Mouse (Mus musculus) olfactory bulb, adult 2 months (tissue): ENCODE measurements around the gene Ddx28. TPM values are rescaled to one million over a fixed set of nuclear protein-coding genes. Genes with fewer than 3 reads are reported as not detected.

Experiments
- H3K27ac ChIP-seq: fragments of 200-500 bp; 2 replicates; pipeline ENCODE4 v1.5.1; 2012; ENCODE audit warnings: low read depth, low read length; ENCODE audit not compliant: insufficient read depth
- H3K4me1 ChIP-seq: fragments of 200-500 bp; 2 replicates; pipeline ENCODE4 v1.6.1; 2012; ENCODE audit warnings: low read length; ENCODE audit not compliant: control insufficient read depth, insufficient read depth
- H3K4me3 ChIP-seq: fragments of 200-500 bp; 2 replicates; pipeline ENCODE4 v1.5.1; 2012; ENCODE audit warnings: mild to moderate bottlenecking, low read depth, low read length, moderate library complexity; ENCODE audit not compliant: insufficient read depth
- CTCF ChIP-seq: fragments of 200-500 bp; IDR thresholded peaks from 2 replicates; pipeline ENCODE4 v1.5.1; 2012; ENCODE audit warnings: low read depth, mild to moderate bottlenecking, low read length, moderate library complexity; ENCODE audit not compliant: insufficient read depth
- POLR2A ChIP-seq: fragments of 200-500 bp; IDR thresholded peaks from 2 replicates; pipeline ENCODE4 v1.6.1; 2012; ENCODE audit warnings: mild to moderate bottlenecking, low read depth, low read length, moderate library complexity; ENCODE audit not compliant: insufficient read depth
- WGBS: fragments of 180-500 bp; shearing (Covaris S2); methylation state at CpG from one replicate; pipeline ENCODE4 v1.1.7; 2018; 5-methylcytosine and 5-hydroxymethylcytosine counted together
- polyA plus RNA-seq: library from polyadenylated mRNA; stranded (reverse); fragments of >200 nt; gene quantifications from 2 replicates; pipeline ENCODE4 v1.2.4, GENCODE M21; 2012; ENCODE audit warnings: low replicate concordance; ENCODE audit not compliant: missing spikeins, insufficient read depth, insufficient read length

The Ddx28 gene
- polyA plus RNA-seq, 1 experiment, result not detected

DNA sequence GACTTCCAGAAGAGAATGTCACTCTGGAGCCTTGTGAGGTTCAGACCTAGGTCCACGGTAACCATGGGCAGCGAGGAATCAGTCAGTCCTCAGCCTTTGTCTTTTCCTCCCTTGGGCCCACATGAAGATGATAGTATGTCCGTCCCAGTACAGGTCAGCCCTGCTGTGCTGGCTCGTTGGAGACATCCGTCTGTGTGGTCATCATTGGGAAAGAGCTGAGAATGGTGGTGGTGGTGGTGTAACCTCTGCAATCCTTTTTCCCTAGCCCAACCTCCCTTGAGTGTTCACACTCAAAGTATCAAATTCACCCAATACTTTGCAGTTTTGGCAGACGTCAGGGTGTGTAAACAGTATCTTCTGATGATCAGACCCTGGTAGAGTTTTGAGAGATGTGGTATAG is 38.2 kb upstream of the Ddx28 start:
- Histone ChIP-seq H3K27ac (no peak overlapping the region), H3K4me1 (no peaks in the 10 kb centered on the region), H3K4me3 (no peak overlapping the region)
- 91% methylated on average over 6 of the region's 6 CpGs for WGBS
- TF ChIP-seq CTCF (no peak), POLR2A (no peak)

DNA sequence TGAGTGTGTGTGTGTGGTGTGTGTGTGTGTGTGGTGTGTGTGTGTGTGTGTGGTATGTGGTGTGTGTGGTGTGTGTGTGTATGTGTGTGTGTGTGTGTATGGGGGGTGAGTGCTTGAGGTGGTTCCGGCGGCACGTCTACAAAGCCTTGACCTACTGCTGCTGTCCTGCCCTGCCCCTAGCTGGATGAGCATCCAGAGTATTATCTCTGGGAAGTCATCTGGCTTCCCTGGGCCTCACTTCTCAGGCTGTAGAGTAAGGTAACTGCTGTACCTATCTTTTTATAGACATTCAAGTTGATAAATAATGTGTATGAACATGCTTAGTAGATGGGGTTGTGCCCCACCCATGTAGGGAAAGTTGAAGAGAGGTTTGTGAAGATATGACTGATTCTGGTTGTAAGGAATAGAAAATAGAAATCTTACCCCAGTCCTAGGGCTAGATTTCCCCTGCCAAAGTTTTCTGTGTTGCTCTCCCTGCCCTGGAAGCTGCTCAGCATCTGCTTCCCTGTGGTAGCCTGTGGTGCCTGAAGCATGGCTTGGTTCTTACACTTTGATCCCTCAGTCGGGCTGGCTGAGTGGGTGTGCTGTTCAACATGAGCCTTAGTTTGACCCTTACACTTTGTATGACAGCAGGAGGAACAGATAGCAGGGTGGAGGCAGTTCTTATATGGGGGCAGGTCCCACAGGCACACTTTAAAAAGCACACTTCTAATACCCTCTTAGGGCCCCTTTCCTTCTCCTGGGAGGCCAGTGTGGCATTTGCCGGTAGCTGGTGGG is 36.4 kb upstream of the Ddx28 start:
- TF ChIP-seq POLR2A, result no peak
- TF ChIP-seq CTCF, result no peak
- WGBS, result 89% methylated on average over 5 of the region's 5 CpGs
- Histone ChIP-seq H3K27ac (no peak overlapping the region), H3K4me3 (no peak overlapping the region), H3K4me1 (no peaks in the 10 kb centered on the region)

DNA sequence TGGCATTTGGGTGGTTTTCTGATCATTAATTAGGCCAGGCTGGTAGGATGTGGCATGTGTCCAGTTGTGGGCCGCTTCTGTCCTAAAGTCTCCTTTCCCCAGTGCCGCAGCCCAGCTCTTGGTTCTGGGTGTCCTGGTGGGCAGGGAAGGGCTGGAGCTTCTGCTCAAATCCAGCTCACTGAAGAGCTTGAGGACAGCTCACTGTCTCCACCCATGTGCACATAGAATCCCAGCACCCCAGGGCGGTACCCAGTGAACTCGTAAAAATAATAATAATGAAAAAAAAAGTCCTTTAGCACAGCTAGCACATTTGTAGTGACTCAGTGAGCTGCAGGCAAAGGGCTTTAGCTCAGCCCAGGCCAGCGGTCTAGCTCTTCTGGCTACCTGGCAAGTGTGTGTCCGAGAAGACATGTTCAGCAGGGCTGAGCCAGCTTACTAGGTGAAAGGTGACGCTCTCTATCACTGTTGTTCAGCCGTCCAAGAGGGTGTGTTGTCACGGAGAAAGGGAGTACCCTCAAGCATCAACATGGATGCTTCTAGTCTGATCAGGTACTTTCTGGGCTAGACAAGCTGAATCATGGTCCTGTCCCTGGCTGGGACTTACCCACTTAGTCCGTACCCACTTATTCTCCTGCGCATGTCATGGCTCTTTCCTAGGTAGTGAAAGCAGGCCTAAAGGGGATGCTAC is 35.3 kb upstream of the Ddx28 start:
- TF ChIP-seq POLR2A (no peak), CTCF (no peak)
- Histone ChIP-seq H3K27ac (no peak overlapping the region), H3K4me3 (no peak overlapping the region), H3K4me1 (no peaks in the 10 kb centered on the region)
- WGBS, result 91% methylated on average over 11 of the region's 11 CpGs

DNA sequence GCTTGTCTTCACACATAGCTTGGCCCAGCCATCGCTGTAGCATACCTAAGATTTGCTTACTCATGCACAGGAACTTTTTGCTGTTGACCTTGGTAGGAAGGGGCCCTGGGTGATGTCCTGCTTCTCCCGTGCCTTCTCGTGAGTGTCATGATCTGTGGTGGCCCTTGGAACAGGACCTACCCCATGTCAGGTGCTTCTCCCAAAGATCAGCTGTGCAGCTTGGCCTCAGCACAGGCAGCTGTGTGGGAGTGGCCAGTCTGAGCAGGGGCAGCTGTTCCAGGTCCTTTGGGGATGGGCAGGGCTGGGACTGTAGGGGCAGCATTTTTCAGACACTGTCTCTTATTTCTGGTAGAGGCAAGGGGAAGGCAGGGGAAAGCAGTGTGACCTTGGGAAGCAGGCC is 32.5 kb upstream of the Ddx28 start:
- Histone ChIP-seq H3K4me1 (no peaks in the 10 kb centered on the region), H3K4me3 (no peak overlapping the region), H3K27ac (no peak overlapping the region)
- TF ChIP-seq POLR2A (no peak), CTCF (no peak)
- 75% methylated on average over 3 of the region's 3 CpGs for WGBS

DNA sequence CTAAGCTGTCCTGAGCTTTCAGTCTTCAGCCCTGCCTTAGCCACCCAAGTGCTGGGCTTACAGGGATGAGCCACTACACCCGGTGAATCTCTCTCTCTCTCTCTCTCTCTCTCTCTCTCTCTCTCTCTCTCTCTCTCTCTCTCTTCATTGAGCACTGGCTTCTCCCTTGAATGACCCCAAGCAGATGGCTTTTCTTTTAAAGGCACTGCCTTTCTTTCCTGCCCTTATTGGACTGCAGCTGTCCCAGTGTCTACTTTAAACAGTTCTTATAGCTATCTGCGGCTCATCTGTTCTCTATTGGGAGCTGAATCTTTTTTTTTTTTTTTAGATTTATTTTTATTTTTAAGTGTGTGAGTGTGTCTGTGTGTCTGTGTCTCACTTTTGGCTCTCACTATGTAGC is 31.4 kb upstream of the Ddx28 start:
- no peaks in the 10 kb centered on the region for H3K4me1 ChIP-seq
- TF ChIP-seq POLR2A (no peak), CTCF (no peak)
- H3K27ac ChIP-seq, result no peak overlapping the region
- no peak overlapping the region for H3K4me3 ChIP-seq
- 72% methylated on average over 2 of the region's 2 CpGs for WGBS

DNA sequence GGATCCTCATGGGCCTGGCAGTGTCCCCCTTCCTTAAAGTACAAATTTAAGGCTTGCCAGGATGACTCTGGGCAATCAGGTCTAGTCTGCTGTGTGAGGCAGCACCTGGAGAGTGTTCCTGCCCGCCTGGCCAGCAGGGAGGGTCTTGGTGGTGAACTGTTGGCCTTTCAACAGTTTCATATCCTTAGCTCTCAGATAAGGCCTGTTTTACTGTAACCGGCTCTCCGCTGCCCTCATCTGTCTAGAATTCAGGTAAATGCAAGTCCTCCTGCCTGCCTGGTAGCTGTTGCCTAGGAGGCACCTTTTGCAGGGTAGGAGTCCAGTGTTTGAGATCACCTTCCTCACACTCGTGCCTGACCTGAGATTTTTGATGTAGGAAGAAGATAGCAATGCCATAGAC is 28.5 kb upstream of the Ddx28 start:
- Histone ChIP-seq H3K4me3 (no peak overlapping the region), H3K27ac (no peak overlapping the region), H3K4me1 (no peaks in the 10 kb centered on the region)
- 87% methylated on average over 4 of the region's 4 CpGs for WGBS
- no peak for TF ChIP-seq CTCF
- no peak for TF ChIP-seq POLR2A

DNA sequence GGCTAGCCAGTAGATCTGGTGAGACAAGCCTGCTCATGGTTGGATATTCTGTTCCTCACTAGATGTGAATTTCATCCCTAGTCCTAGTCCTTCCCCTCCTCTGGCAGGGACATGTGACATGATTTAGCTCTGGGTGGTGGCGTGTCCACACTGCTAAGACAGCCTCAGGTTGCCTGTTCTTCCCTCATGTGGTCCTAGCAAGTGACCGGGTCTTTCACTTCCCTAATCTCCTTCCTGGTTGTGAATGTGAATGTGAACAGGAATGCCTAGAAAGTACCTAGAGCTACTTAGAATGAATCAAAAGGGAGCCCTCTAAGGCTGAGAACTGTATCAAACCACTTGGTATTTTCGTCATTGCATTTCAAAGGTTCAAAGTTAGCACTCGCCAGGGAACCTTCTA is 27.9 kb upstream of the Ddx28 start:
- Histone ChIP-seq H3K4me1 (no peaks in the 10 kb centered on the region), H3K4me3 (no peak overlapping the region), H3K27ac (no peak overlapping the region)
- TF ChIP-seq POLR2A, result no peak
- TF ChIP-seq CTCF, result no peak
- WGBS, result 93% methylated on average over 4 of the region's 4 CpGs

DNA sequence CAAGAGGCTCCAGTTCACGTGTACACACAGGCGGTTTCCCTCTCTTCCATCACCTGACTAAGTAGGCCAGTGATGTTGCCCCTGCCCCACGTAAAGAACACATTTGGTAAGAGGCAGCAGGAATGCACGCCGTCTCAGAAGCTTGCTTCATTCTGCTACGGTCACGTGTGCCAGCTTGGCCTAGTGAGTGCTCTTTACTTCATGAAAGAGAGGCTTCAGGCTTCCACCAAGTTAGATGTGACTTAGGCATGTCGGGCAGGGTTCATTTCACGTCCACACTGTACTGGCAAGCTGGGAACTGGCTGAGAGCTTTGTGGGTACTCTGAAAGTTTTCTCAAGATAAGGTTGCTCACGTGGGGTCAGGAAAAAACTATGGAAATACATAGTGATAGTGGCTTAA is 27.0 kb upstream of the Ddx28 start:
- Histone ChIP-seq H3K27ac (no peak overlapping the region), H3K4me1 (no peaks in the 10 kb centered on the region), H3K4me3 (no peak overlapping the region)
- TF ChIP-seq CTCF (no peak), POLR2A (no peak)
- 93% methylated on average over 10 of the region's 10 CpGs for WGBS

DNA sequence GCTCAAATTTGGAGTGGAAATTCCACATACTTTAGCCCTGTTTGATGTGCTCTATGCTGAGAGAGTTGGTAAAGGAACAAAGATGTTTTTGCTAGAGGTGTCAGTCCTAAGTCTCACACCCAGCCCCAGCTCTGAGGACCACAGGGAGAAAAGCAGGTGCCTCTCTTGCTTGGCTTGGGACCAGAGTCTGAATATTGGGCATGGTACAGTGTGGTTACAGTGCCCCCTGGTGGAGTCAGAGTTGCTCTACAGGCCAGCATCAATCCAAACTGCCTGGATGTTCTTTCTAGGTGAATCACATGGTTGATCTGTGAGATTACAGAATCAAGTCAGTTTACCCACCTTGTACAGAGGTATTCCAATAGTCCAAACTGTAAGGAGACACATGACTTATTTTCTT is 10.8 kb upstream of the Ddx28 start:
- TF ChIP-seq POLR2A, result no peak
- 0 out of 2 replicates have a peak, but pooled peaks have one; percentile 25 for TF ChIP-seq CTCF
- no peak overlapping the region for H3K27ac ChIP-seq
- H3K4me1 ChIP-seq, result no peaks in the 10 kb centered on the region
- no peak overlapping the region for H3K4me3 ChIP-seq

DNA sequence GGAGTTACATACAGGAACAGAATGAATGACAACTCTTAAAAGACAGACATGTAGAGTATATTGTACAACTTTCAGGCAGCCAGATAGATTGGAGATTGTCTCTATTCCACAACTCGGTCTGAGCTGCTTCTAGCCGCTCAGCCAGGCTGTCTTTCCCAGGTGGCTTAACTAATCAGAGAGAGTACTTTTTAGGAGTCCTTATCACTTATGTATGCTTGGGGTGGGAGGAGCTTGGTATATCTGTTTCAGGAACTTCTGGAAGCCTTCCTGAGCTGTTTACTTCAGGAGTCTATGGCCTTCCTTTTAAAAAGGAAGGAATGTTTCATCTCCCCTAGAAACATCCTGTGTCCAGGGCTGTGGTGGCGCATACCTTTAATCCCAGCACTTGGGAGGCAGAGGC is 6.4 kb upstream of the Ddx28 start:
- no peak overlapping the region for H3K4me3 ChIP-seq
- TF ChIP-seq CTCF, result no peak
- no peak overlapping the region for H3K27ac ChIP-seq
- no peaks in the 10 kb centered on the region for H3K4me1 ChIP-seq
- 92% methylated on average over 3 of the region's 3 CpGs for WGBS
